Mouse (Mus musculus) limb, embryonic 12.5 days (tissue): Measurements from ENCODE around the gene Rgs5. TPM values are rescaled to one million over a fixed set of nuclear protein-coding genes. Genes with fewer than 3 reads are reported as not detected.

Source experiments
- ATAC-seq: fragments of 200-750 bp; cut with Nextera tagmentation; 2 replicates; pipeline ENCODE4 v1.8.0; 2017; ENCODE audit warnings: low read depth, moderate TSS enrichment; ENCODE audit not compliant: insufficient number of reproducible peaks, insufficient read depth, low FRiP score, low TSS enrichment
- H3K27ac ChIP-seq: fragments of 300-500 bp; sonication (generic); 2 replicates; pipeline ENCODE4 v1.5.1; 2016; ENCODE audit warnings: mild to moderate bottlenecking, moderate library complexity
- H3K27me3 ChIP-seq: fragments of 300-500 bp; sonication (generic); 2 replicates; pipeline ENCODE4 v1.6.1; 2016; ENCODE audit warnings: mild to moderate bottlenecking, moderate library complexity
- H3K36me3 ChIP-seq: fragments of 300-500 bp; sonication (generic); 2 replicates; pipeline ENCODE4 v1.6.1; 2016; ENCODE audit warnings: mild to moderate bottlenecking, moderate library complexity
- H3K4me1 ChIP-seq: fragments of 300-500 bp; sonication (generic); replicated peaks from 2 replicates; pipeline ENCODE4 v1.6.1; 2016
- H3K4me2 ChIP-seq: fragments of 300-500 bp; sonication (generic); 2 replicates; pipeline ENCODE4 v1.6.1; 2016; ENCODE audit warnings: mild to moderate bottlenecking, moderate library complexity
- H3K4me3 ChIP-seq: fragments of 300-500 bp; sonication (generic); replicated peaks from 2 replicates; pipeline ENCODE4 v1.5.1; 2016; ENCODE audit warnings: mild to moderate bottlenecking
- H3K9ac ChIP-seq: fragments of 300-500 bp; sonication (generic); replicated peaks from 2 replicates; pipeline ENCODE4 v1.6.1; 2016; ENCODE audit warnings: mild to moderate bottlenecking, moderate library complexity
- H3K9me3 ChIP-seq: fragments of 300-500 bp; sonication (generic); 2 replicates; pipeline ENCODE4 v1.6.1; 2016; ENCODE audit warnings: mild to moderate bottlenecking, moderate library complexity
- WGBS: fragments of 180-500 bp; shearing (Covaris S2); methylation state at CpG from one replicate; pipeline ENCODE4 v1.1.7; 2016; 5-methylcytosine and 5-hydroxymethylcytosine counted together
- polyA plus RNA-seq: library from polyadenylated mRNA; unstranded; fragments of >200 nt; fragmentation: Nextera tagmentation; extraction: Ambion mirVana; gene quantifications from 2 replicates; pipeline ENCODE4 v1.2.1, GENCODE M21; 2016

Gene Rgs5
- 0.55 and 0.70 TPM in 2 replicates for polyA plus RNA-seq

DNA sequence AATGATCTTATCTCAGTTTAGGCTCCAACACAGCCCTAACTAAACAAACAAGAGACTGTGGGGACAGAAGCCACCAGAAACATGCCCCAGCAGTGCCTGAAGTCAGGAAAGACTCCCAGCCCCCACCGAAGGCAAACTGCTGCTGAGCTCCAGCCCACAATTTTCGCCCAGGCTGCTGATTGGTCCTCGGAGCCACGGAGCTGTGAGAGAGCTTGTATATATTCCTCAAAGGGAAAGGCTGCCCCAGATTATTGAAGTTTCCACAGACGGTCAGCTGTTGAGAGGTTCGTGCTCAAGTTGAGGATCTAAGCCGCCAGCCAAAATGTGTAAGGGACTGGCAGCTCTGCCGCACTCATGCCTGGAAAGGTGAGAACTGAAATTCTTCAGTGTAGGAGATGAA lies at the start of gene Rgs5:
Gene Rgs5, plus strand, starts transcription at position 246 of the 400 bp plus-strand sequence.
- 7% methylated on average over 8 of the region's 8 CpGs for WGBS
- Histone ChIP-seq H3K36me3 (no peaks in the 10 kb centered on the region), H3K27me3 (no peaks in the 10 kb centered on the region), H3K4me3 (peak within 1 kb of the TSS; percentile 23), H3K9ac (no peak within 1 kb of the TSS), H3K27ac (no peak within 1 kb of the TSS), H3K4me1 (peaks cover 14% of the 10 kb centered on the region), H3K4me2 (peak within 1 kb of the TSS; percentile 51), H3K9me3 (no peaks in the 10 kb centered on the region)
- ATAC-seq: peak; percentile 90

DNA sequence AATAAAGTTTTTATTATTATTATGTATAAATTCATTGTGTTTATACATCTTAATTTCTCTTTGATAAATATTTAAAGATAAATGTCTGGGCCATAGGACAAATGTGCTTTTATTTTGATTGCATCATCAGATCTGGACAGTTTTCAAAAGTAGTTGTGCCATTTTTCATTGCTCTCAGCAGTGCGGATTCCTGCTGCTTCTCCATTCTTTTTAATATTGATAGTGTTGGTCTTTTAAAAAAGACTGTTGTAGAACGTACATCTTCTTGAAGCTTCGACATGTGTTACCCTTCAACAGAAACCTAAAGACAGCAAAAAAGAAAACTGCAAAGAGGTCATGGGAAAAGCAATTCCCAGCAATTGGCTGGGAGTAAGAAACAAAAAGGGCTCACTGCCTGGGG lies 49.1 kb upstream of the Rgs5 start:
- Histone ChIP-seq H3K4me1 (no peaks in the 10 kb centered on the region), H3K27ac (no peak overlapping the region), H3K27me3 (no peaks in the 10 kb centered on the region), H3K4me3 (no peak overlapping the region), H3K4me2 (no peak overlapping the region), H3K9ac (no peak overlapping the region), H3K9me3 (no peaks in the 10 kb centered on the region), H3K36me3 (no peaks in the 10 kb centered on the region)
- 88% methylated on average over 3 of the region's 3 CpGs for WGBS
- ATAC-seq: no peak

DNA sequence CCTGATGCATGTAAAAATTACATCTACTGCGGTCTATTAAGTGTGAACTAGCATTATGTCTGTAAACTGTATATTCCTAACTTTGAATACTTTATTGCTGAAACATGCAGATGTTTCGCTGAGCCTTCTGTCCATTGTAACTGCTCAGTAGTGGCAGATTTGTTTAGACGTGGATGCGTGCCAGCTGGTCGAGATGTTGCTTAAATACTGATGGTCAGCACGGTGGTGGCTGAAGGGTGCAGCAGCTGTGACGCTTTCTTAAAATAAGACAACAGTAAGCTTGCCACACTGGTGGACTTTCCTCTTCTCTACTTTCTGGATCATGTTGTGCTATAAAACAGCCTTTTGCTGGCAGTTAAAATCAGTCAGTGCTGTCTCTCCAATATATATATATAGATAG lies 25.6 kb upstream of the Rgs5 start:
- WGBS: 88% methylated on average over 7 of the region's 7 CpGs
- Histone ChIP-seq H3K27me3 (no peaks in the 10 kb centered on the region), H3K9ac (no peak overlapping the region), H3K9me3 (no peaks in the 10 kb centered on the region), H3K27ac (no peak overlapping the region), H3K4me2 (no peak overlapping the region), H3K4me3 (no peak overlapping the region), H3K36me3 (no peaks in the 10 kb centered on the region), H3K4me1 (no peaks in the 10 kb centered on the region)
- no peak for ATAC-seq

DNA sequence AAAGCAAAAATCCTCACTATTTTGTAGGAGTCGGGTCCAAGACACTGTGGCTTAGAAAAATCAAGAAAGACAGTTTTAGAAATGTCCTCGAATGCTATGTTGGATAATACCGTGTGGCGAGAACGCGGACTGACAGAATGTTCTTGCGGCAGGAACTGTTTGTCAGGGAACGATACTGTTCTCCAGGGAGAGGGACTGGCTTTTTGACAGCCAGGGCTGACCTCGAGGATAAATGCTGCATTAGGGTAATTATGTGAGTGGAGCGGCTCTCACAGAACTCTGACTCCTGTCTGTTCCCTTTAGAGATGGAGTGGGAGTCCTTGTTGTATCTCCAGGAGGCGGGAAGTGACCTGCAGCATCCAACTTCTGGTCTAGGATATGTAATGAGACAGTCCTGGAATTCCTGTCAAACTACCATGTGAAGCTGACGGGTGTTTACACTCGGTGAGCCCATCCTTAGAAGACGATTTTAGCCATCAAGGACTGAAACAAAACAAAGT lies 18.0 kb upstream of the Rgs5 start:
- Histone ChIP-seq H3K36me3 (no peaks in the 10 kb centered on the region), H3K9ac (no peak overlapping the region), H3K4me3 (no peak overlapping the region), H3K4me1 (no peaks in the 10 kb centered on the region), H3K4me2 (no peak overlapping the region), H3K27ac (no peak overlapping the region), H3K9me3 (no peaks in the 10 kb centered on the region), H3K27me3 (no peaks in the 10 kb centered on the region)
- ATAC-seq: no peak
- 72% methylated on average over 14 of the region's 14 CpGs for WGBS

DNA sequence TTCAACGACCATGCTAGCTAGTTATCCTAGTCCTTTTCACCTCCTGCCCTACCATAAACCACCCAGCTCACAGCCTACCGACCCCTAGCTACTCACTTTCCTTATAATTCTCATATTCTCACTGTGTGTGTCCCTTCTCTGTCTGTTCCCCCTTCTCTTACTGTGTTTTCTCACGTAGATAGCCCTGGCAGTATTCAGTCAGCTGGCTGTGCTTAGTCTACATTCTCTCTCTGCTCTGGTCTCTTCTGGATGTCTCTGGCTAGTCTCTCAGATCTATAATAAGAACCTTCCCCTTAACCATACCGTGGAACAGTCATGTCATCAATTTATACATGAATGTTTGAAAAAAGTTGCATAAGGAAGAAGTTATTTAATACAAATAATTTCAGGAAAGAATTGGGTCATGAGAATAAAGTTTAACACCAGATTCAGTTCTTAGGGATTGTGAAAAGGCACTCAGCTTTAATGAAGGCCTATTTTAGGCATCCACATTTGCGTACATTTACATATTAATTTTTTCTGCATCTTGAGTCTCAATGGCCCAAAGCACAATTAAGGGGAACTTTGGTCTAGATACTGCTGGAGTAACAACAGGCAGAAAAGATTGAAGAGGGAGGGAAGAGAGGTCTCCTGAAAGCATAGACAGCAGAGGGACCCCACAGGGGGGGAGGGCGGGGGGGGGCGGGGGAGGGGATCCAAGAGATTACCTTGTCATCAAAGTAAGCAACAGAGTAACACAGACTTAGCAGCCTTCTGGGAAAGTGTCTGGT lies 10.2 kb upstream of the Rgs5 start:
- WGBS: 68% methylated on average over 7 of the region's 7 CpGs
- no peak overlapping the region for H3K4me2 ChIP-seq
- no peak overlapping the region for H3K4me3 ChIP-seq
- no peak overlapping the region for H3K27ac ChIP-seq
- no peaks in the 10 kb centered on the region for H3K27me3 ChIP-seq
- H3K9me3 ChIP-seq: no peaks in the 10 kb centered on the region
- H3K4me1 ChIP-seq: no peaks in the 10 kb centered on the region
- no peaks in the 10 kb centered on the region for H3K36me3 ChIP-seq
- ATAC-seq: no peak
- no peak overlapping the region for H3K9ac ChIP-seq

DNA sequence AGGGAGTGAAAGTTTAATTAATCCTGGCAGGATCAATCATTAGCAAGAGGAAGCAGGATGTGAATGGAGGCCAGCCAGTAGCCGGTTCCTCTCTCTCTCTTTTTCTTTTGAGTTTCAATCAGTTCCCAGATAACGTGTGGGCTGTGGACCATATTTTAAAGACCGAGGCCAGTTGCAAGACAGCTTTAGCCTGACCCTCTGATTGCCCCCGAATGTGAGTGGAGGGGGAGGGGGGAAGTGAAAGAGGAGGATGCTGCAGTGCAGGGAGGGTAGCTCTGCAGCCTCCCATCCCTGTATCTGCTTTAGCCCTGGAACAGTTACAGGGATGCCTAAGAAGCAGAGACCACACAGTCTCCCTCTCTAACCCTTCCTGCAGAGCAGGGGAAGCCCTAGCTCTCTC lies 4.2 kb downstream of the Rgs5 start:
- Histone ChIP-seq H3K4me2 (no peak overlapping the region), H3K27ac (no peak overlapping the region), H3K4me1 (peaks cover 11% of the 10 kb centered on the region), H3K4me3 (no peak overlapping the region), H3K27me3 (no peaks in the 10 kb centered on the region), H3K9me3 (no peaks in the 10 kb centered on the region), H3K36me3 (no peaks in the 10 kb centered on the region), H3K9ac (no peak overlapping the region)
- WGBS: 1% methylated on average over 4 of the region's 4 CpGs
- ATAC-seq: no peak

DNA sequence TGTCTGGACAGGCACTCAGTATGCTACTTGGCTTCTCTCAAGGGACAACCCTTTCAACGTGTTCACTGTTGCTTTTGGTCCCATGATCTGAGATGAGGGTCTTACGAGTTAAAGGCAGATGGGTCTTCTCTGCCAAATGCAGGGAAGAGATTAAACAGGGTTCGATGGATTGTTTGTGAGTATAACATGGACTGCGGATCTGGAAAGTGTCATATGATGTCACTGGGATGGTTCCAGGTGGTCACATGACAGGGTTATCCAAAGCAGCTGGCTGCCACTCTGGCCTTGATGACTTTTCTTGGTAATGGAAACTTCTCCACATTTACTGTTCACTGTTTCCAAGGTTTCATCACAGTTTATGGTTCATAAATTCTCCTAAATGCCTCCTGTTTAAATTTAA lies 12.0 kb downstream of the Rgs5 start:
- H3K4me3 ChIP-seq: no peak overlapping the region
- H3K27me3 ChIP-seq: no peaks in the 10 kb centered on the region
- no peaks in the 10 kb centered on the region for H3K4me1 ChIP-seq
- ATAC-seq: no peak
- WGBS: 66% methylated on average over 4 of the region's 4 CpGs
- H3K27ac ChIP-seq: no peak overlapping the region
- H3K9ac ChIP-seq: no peak overlapping the region
- H3K36me3 ChIP-seq: no peaks in the 10 kb centered on the region
- no peak overlapping the region for H3K4me2 ChIP-seq
- H3K9me3 ChIP-seq: no peaks in the 10 kb centered on the region

DNA sequence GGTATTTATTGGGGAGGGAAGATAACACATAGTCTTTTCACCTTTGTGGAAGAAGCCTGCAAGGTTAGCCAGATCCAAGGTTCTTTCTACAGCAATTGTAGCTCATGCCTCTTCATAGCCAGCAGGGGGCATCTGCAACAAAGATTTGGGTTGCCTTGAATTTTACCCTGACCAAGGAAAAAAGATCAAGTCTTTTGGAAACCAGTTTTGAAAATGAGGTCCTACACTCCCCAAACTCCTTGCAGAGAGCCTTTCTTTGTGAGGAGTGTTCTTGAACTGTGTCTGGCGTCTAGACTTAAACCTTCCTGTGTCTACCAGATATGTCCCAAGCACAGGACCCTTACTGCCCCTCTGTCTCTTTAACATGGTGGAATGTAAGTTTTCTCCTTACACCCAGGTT lies 15.4 kb downstream of the Rgs5 start:
- Histone ChIP-seq H3K4me1 (no peaks in the 10 kb centered on the region), H3K9ac (no peak overlapping the region), H3K27me3 (no peaks in the 10 kb centered on the region), H3K27ac (no peak overlapping the region), H3K4me2 (no peak overlapping the region), H3K9me3 (no peaks in the 10 kb centered on the region), H3K36me3 (no peaks in the 10 kb centered on the region), H3K4me3 (no peak overlapping the region)
- WGBS: 63% methylated on average over 1 of the region's 1 CpGs
- no peak for ATAC-seq

DNA sequence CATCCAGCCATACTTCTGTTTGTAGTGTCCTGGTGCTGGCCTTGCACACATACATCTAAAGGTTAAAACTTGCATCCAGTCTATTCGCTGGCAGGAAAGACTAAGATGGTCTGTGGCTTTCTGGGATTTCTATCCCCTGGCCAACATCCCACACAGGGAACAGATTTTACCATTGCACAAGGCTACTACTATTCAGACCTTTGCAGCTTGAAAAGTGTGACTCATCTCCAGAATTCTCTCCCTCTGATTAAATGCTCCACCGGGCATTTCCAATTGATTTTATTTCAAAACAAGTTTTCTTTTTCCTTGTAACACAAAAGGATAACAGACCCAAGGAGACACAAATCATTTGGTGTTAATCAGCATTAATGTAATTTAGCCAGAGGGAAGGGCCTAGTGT lies 16.5 kb downstream of the Rgs5 start:
- no peaks in the 10 kb centered on the region for H3K27me3 ChIP-seq
- no peak overlapping the region for H3K4me3 ChIP-seq
- H3K27ac ChIP-seq: no peak overlapping the region
- WGBS: 85% methylated on average over 2 of the region's 2 CpGs
- no peaks in the 10 kb centered on the region for H3K9me3 ChIP-seq
- H3K4me2 ChIP-seq: no peak overlapping the region
- no peak for ATAC-seq
- no peaks in the 10 kb centered on the region for H3K4me1 ChIP-seq
- H3K36me3 ChIP-seq: no peaks in the 10 kb centered on the region
- H3K9ac ChIP-seq: no peak overlapping the region

DNA sequence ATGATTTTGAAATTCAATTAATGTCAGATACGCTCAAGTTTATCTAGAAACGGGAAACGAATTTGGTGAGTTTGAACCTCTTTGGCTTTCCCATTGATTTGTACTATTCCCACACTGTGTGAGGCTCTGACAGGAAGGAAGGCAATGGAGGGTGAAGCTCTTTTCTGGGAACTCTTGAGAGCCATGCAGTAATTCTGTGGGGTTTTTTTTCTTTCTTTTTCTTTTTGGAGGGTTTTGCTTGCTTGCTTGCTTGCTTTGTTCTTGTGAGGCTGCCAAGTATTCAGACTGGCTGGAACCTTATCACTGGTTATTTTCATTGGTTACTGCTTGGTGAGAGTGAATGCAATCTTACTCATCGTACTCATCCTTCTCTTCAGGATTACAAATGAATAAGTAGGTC lies 17.0 kb downstream of the Rgs5 start:
- WGBS: 91% methylated on average over 4 of the region's 4 CpGs

DNA sequence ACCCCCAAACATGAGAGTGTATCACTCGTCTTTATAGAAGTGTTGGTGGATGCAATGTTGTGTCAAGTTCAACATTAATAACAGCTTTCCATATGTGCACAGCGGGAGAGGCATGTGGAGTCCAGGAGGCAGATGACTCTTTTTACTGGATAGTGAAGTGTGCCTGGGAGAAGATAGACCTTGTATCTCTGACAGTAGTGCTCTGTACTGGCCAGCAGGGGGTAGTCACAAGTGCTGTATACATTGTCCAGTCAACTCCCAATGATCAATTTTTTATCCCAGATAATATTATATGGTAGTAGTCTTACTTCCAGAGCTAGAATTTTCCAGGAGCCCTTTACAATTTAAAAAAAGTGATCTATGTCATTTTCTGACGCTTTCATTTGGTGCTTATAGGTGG lies 18.8 kb downstream of the Rgs5 start:
- H3K4me2 ChIP-seq: no peak overlapping the region
- H3K4me3 ChIP-seq: no peak overlapping the region
- no peak overlapping the region for H3K9ac ChIP-seq
- no peaks in the 10 kb centered on the region for H3K9me3 ChIP-seq
- no peak for ATAC-seq
- no peak overlapping the region for H3K27ac ChIP-seq
- 61% methylated on average over 3 of the region's 3 CpGs for WGBS
- H3K36me3 ChIP-seq: no peaks in the 10 kb centered on the region
- no peaks in the 10 kb centered on the region for H3K4me1 ChIP-seq
- H3K27me3 ChIP-seq: no peaks in the 10 kb centered on the region

More for the DNA sequence above, 17.0 kb downstream of the Rgs5 start:
- H3K27me3 ChIP-seq: no peaks in the 10 kb centered on the region
- ATAC-seq: no peak
- H3K4me1 ChIP-seq: no peaks in the 10 kb centered on the region
- H3K36me3 ChIP-seq: no peaks in the 10 kb centered on the region
- no peaks in the 10 kb centered on the region for H3K9me3 ChIP-seq
- H3K9ac ChIP-seq: no peak overlapping the region
- no peak overlapping the region for H3K27ac ChIP-seq
- no peak overlapping the region for H3K4me2 ChIP-seq
- no peak overlapping the region for H3K4me3 ChIP-seq

DNA sequence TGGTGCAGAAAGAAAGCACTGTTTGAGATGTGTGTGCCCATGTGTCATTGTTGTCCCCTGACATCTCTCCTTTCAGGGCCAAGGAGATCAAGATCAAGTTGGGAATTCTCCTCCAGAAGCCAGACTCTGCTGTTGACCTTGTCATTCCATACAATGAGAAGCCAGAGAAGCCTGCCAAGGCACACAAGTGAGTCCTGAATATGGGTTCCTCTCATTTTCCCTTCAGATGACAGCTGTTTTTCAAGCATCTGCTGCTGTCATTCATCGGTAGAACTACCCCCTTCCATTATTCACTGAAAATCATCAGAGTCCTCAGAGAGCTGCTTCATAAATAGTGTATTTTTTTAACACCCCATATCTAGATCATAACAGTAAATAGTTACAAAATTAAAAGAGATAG lies 21.4 kb downstream of the Rgs5 start:
- no peak for ATAC-seq
- Histone ChIP-seq H3K4me1 (no peaks in the 10 kb centered on the region), H3K27ac (no peak overlapping the region), H3K4me3 (no peak overlapping the region), H3K36me3 (no peaks in the 10 kb centered on the region), H3K9me3 (no peaks in the 10 kb centered on the region), H3K4me2 (no peak overlapping the region), H3K9ac (no peak overlapping the region), H3K27me3 (no peaks in the 10 kb centered on the region)
- WGBS: 83% methylated on average over 1 of the region's 1 CpGs
